Mouse (Mus musculus): ENCODE data around the gene Rab38. TPM values are rescaled to one million over a fixed set of nuclear protein-coding genes. Genes with fewer than 3 reads are reported as not detected.
A peak's percentile ranks its signal among the peaks of the same experiment; 100 is the strongest.

Rab38 gene
- 0.96 and 1.4 TPM in 2 replicates for total RNA-seq (2021)
- long read RNA-seq, experiment 1, partial matches to known transcripts: 0 of 1 reads
- long read RNA-seq, experiment 1, other reads (novel, unspliced or antisense): 0 of 1 reads
- long read RNA-seq, experiment 2: 0 reads

- DNase-seq: peak; percentile 50
Measured at GRCm38 (mm10) chr7:88429786-88430691, at the start of gene Rab38. Gene Rab38, plus strand, starts transcription at chr7:88430273.

- DNase-seq: no peak
Measured at GRCm38 (mm10) chr7:88394568-88394967, 35.5 kb upstream of the Rab38 start.

GRCm38 (mm10) chr7:88395745-88396144 is 34.3 kb upstream of the Rab38 start:
- no peak for DNase-seq

GRCm38 (mm10) chr7:88405311-88405710 is 24.8 kb upstream of the Rab38 start:
- no peak for DNase-seq

- DNase-seq: no peak
Measured at GRCm38 (mm10) chr7:88406466-88406865, 23.6 kb upstream of the Rab38 start.

- DNase-seq: no peak
Measured at GRCm38 (mm10) chr7:88421821-88422220, 8.3 kb upstream of the Rab38 start.

- DNase-seq: no peak
Measured at GRCm38 (mm10) chr7:88423889-88424288, 6.2 kb upstream of the Rab38 start.

GRCm38 (mm10) chr7:88425744-88426143 is 4.3 kb upstream of the Rab38 start:
- DNase-seq: no peak

GRCm38 (mm10) chr7:88427484-88427883 is 2.6 kb upstream of the Rab38 start:
- no peak for DNase-seq

GRCm38 (mm10) chr7:88430692-88431084 is 615 bp downstream of the Rab38 start:
- DNase-seq: no peak

- DNase-seq: no peak
Measured at GRCm38 (mm10) chr7:88440301-88440700, 10.2 kb downstream of the Rab38 start.

- no peak for DNase-seq
Measured at GRCm38 (mm10) chr7:88442649-88443048, 12.6 kb downstream of the Rab38 start.

- DNase-seq: no peak
Measured at GRCm38 (mm10) chr7:88443435-88443834, 13.4 kb downstream of the Rab38 start.

GRCm38 (mm10) chr7:88445320-88445903 is 15.3 kb downstream of the Rab38 start:
- DNase-seq: no peak

GRCm38 (mm10) chr7:88453234-88453633 is 23.2 kb downstream of the Rab38 start:
- no peak for DNase-seq

- no peak for DNase-seq
Measured at GRCm38 (mm10) chr7:88457827-88458226, 27.8 kb downstream of the Rab38 start.

GRCm38 (mm10) chr7:88467754-88468153 is 37.7 kb downstream of the Rab38 start:
- DNase-seq: no peak

GRCm38 (mm10) chr7:88482110-88482619 is 52.1 kb downstream of the Rab38 start:
- no peak for DNase-seq

- DNase-seq: no peak
Measured at GRCm38 (mm10) chr7:88482628-88483027, 52.6 kb downstream of the Rab38 start.

- DNase-seq: no peak
Measured at GRCm38 (mm10) chr7:88491020-88491419, 60.9 kb downstream of the Rab38 start.

- no peak for DNase-seq
Measured at GRCm38 (mm10) chr7:88502217-88502817, 72.2 kb downstream of the Rab38 start.

GRCm38 (mm10) chr7:88509748-88510147 is 79.7 kb downstream of the Rab38 start:
- no peak for DNase-seq

- DNase-seq: no peak
Measured at GRCm38 (mm10) chr7:88522481-88522880, 92.4 kb downstream of the Rab38 start.
